Mouse (Mus musculus): Measurements from ENCODE around the gene Grb10. TPM values are rescaled to one million over a fixed set of nuclear protein-coding genes. Genes with fewer than 3 reads are reported as not detected.
A peak's percentile ranks its signal among the peaks of the same experiment; 100 is the strongest.

Gene Grb10
- 10 to 100 TPM; 33.8 to 39.3 TPM for total RNA-seq (2021)

DNA sequence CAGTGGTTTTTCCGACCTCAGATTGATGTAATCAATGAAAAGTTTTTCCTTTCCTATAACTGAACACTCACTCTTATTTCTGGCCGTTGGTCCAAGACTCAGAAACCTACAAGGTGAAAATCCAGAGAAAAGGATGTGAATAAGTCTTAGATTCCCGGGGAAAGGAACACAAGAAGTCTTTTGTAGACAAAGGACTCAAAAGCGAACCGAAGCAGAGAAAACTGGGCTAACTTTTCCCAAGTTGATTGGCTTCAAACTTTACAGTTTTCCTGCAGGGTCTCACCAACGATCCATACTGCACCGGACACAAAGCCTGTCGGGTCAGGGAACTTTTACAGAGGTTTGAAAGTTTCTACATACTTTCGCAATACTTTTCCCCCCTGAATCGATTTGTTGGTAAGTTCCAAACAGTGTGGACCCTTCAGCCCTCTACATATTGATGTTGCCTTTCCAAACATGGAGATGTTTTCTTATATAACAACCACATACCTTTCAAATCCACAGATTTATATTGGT lies at the start of gene Grb10:
Gene Grb10, minus strand, starts transcription at position 214 of the 516 bp plus-strand sequence.
- intact Hi-C loops (cut with DNase I), result no loop called here
- DNase-seq (ENCODE audit: low spot score in 2 of 2), result no peak

DNA sequence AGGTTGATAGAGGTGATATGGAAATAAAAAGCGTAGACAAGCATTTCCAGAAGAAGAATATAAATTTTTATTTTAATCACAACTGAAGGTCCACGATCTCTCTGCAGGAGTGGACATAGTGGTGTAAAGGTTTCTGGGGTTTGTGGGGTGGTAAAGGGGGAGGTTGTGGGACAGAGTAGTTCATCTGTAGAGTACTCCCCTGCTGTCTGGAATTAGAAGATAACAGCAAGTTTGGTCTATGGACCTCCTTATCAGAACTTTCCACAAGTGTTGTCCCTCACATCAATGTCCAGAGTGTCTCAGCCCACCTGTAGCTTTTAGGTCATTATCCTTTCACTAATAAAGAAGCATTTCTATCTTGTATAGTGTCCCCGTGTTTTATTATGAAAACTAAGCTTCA lies 43.2 kb upstream of the Grb10 start:
- intact Hi-C loops (cut with DNase I), result no loop called here
- no peak for DNase-seq (ENCODE audit: low spot score in 2 of 2)

DNA sequence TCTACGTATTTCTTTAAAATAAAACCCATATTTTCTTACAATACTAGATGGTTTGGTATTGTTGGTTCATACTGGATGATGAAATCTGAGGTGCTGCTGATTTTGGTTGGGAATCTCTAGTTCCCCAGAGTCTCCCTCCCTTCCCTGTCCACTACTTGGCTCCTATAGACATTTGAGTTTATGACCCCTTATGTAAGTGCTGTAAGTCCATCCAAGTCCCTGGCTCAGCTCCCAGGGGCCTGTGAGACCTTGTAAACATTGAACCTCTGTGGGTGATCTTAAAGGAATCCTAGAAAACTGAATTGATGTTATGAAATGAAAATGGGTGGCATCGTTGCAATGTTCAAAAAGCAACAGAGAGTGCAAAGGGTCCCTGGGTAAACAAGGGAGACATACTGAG lies 40.7 kb upstream of the Grb10 start:
- DNase-seq (ENCODE audit: low spot score in 2 of 2), result no peak
- intact Hi-C loops (cut with DNase I), result no loop called here

DNA sequence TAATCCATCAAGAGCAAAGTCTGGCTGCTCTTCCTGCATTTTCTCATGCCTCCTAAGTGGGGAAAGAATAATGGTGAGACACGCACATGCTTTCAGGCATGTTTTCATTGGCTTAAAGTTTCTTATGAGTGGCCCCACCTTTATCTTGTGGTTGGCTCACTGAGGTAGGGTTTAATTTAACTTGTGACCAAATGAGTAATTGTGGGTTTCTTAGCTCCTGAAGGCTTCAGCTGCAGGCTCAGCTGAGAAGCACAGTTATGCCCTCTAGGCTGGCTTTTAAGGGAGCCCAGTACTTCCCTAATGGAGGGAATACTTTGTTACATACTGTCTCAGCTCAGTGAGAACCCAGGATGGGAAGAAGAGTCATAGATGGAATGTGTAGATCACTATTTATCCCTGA lies 37.0 kb upstream of the Grb10 start:
- intact Hi-C loops (cut with DNase I), result no loop called here
- no peak for DNase-seq (ENCODE audit: low spot score in 2 of 2)

DNA sequence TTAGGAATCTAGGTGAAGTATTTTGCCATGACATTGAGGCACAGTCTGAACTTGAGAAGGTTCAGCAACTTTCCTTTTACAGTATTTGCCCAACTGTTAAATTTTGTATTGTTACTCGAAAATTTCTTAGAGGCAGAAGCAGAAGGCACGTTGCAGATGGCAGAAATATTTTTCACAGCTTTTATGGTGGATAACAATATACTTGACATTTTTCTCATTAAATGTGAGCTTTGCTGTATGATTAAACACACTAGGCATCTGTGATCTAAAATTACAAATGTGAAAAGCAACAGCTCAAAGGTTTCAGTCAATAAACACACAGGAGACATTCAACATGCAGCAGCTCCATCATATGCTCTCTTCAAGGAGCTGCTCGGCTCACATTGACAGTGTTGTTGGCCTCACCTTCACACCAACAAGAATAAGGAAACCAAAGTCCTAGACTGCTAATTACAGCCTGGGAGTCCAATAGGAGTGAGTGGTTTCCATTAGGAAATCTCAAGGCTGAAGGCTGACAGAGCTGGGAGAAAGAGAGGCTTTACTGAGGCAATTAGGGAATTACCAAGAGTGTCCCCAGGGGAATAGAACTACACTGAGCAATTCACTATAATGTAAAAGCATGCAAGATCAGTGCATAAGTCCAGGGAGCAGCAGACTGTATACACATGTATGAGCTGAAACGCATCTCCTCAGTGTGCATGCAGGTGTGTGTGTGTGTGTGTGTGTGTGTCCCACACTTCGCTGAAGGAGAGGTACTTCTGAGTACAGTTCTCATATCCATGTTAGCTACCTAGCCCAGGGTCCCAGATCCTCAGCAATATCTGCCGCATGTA lies 35.1 kb upstream of the Grb10 start:
- no peak for DNase-seq (ENCODE audit: low spot score in 2 of 2)
- intact Hi-C loops (cut with DNase I), result no loop called here

DNA sequence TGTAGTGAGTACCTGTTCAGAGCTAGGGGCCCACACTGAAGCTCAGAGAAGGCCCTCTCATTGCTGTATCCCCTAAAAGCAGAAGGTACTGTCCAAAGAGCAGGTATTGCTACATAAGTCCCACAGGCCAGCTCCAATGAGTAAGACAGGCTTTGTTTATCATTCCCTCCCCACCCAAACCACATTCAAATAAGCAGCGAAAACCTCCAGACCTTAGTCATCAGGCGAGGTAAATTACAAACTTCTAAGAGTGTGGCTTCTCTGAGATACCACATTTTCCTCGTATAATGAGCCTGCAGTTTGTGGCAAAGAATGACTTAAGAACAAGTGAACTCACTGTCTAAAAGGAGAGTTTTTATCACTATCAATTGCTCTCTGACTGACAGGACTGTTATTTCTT lies 33.8 kb upstream of the Grb10 start:
- intact Hi-C loops (cut with DNase I), result no loop called here
- DNase-seq (ENCODE audit: low spot score in 2 of 2), result no peak

DNA sequence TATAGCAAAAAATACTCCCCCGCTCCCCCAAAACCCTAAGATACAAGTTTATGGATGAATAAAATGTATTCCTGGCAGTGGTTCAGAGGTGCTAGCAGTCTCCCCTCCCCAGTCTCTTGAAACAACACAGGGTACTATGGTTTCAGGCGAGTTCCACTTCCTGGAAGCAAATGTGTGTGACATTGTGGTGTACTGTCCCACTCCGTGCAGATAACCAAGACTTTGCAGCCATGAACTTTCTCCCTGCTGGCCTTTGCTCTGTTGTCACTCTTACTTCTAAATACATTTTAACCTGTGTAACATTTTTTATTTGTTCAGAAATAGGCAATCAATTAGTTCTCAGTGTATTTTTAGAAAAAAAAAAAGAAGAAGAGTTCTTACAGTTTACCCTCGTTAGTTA lies 20.5 kb upstream of the Grb10 start:
- intact Hi-C loops (cut with DNase I), result no loop called here

DNA sequence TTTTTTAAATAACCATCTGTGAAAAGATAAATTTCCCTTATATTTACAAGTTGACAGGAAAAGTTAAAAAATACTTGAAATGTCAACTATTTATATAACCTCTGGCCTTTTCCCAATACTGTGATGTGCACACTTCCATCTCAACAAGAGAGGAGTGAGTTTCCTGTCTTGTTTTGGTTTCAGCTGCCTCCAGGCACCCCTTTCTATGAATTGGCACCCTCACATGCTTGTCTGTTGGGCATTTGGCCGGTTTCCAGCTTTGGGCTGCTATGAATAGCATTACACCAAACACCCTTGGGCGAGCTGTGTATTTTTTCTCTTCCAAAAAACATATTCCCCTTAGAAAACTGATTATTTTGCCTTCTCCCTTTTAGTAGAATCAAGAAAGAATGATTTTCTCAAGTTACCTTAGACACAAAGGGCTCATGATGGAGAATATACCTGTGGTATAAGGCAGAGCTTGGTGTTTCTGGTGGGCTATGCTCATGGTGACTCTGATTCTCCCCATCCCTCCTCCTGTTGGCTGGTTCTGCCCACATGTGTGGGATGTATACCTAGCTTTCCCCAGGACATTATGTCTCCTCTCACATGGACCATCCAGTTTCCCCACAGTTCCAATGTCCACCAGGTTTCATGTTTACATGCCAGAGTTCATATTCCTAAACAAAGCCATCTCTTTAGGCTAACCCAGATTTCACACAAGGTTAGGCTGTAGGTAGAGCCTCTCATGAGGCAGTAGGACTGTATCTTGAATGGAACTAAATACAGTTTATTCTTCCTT lies 10.3 kb upstream of the Grb10 start:
- intact Hi-C loops (cut with DNase I), result no loop called here
- peak in 1 of 2 experiments; percentile 10 for DNase-seq (ENCODE audit: low spot score in 2 of 2)

More for the DNA sequence above, 20.5 kb upstream of the Grb10 start:
- no peak for DNase-seq (ENCODE audit: low spot score in 2 of 2)

DNA sequence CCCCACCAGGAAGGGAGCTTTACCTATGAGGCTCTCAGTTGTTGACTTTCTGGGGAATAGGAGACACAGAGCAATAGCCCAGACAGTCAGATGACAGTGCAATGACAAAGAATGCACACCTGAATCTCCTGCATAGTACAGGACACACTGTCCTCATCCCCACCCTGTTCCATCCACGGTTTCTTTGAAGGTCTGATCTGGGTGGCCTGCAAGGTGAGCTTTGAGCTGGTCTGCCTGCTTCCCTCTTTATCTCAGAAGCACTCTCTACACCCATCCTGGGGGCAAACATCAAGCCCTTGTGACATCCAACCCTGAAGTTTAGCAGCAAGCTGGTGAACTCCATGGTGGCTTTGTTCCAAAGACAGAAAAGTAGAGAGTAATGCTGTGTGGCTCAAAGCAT lies 9.7 kb upstream of the Grb10 start:
- intact Hi-C loops (cut with DNase I), result no loop called here
- no peak for DNase-seq (ENCODE audit: low spot score in 2 of 2)

DNA sequence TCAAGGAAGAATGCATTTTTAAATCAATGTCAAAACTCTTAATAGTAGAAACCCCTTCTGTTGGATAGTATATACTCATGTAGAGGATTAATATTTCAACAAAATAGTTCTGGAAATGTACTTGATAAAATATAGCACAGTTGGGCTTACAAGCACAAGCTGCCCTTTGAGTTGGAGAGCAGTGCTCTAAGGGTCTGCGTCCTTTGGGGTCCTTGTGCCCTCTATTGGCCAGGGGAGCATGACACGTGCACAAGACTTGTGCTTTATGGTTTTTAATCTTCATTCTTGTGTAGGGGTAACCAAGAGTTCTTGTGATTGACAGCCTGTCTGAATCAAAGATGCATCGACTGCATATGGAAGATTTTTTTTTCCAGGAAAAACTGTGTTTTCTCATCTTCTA lies 5.8 kb upstream of the Grb10 start:
- DNase-seq (ENCODE audit: low spot score in 2 of 2), result no peak
- intact Hi-C loops (cut with DNase I), result no loop called here

DNA sequence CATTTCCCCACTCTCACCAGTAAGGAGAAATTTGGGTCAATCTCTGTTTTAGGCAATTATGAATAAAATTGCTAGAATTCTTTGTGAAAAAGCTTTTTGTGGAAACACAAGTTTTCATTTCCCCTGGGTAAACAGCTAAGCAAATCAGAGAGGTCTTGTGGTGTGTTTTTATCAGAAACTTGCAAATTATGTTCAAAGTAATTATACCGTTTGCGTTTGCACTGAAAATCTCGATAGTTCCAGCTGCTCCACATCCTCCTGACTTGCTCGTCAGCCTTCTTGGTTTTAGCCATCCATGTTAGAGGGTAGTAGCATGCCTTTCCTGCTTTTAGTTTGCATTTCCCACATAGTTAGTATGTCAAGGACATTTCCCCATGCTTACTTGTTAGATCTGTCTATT lies 3.3 kb upstream of the Grb10 start:
- intact Hi-C loops (cut with DNase I), result no loop called here
- no peak for DNase-seq (ENCODE audit: low spot score in 2 of 2)

DNA sequence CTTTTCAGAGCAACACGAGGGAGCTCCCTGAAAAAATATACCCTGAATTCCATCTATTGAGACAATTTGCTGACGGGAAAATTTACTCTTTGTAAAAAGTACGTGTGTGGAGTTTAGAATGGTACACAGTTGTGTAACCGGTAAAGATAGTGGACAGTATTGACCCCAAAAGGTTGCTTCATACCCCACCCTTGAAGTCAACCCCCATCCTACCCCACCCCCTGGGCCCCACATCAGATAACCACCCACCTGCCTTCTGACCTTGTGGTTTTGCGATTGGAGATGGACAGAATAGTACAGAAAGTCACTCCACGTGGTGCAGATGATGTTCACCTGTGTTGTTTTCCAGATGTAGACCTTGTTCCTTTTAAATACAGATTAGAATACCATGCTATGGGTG lies 2.9 kb upstream of the Grb10 start:
- no peak for DNase-seq (ENCODE audit: low spot score in 2 of 2)
- intact Hi-C loops (cut with DNase I), result no loop called here

DNA sequence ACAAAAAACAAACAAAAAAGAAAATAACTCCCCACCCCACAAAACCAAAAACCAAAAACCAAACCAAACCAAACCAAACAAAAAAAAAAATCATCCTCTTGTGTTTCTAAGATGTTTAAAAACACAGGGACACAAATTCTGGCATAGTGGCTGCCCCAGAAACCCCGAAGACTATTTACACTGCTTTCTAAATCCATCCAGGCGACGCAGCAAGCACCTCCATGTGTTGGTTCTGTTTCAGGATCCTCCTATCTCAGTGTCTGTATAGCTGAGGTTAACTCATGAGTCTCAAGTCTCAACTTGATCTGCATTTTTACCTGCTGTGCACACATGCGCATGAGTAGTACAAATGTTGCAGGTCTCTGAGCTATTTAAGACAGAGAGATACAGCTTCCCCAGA lies 1.9 kb upstream of the Grb10 start:
- no peak for DNase-seq (ENCODE audit: low spot score in 2 of 2)
- intact Hi-C loops (cut with DNase I), result no loop called here

DNA sequence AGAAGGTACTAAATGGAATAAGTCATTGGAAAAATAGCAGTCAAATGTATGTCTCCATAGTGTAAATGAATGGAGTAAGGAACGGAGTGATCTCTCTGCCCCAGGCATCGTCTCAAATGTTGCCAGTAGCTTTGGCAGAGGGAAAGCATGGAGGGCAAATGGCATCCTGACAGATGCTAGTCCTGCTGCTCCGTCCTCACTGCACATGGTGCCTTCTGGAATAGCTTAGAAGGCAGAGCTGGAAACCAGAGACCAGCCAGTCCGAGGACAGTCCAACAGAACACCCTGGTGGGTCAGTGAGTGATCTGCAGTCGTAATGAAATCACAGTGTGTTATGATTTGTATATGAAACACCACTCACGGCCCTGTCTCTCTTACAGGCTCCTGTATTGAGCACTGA lies 1.3 kb upstream of the Grb10 start:
- intact Hi-C loops (cut with DNase I), result no loop called here
- no peak for DNase-seq (ENCODE audit: low spot score in 2 of 2)

DNA sequence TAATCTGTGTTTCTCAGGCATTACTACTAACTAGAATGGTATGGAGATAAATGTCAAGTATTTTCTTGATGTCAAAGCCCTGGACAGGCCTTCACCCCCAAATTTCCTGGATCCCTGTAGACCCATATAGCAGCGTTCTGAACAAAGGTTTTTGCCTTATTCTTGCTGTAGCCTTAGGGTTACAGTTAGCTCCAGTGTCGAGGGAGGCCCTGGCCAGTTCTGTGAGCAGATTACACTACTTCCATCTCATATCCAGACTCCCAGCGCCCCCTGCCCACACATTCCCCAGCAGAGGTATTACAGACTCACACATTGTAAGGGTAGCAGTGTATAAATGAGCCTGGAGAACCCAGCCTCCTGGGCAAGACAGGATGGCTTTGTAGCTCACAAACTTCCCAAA lies 615 bp upstream of the Grb10 start:
- DNase-seq (ENCODE audit: low spot score in 2 of 2), result no peak
- intact Hi-C loops (cut with DNase I), result no loop called here

DNA sequence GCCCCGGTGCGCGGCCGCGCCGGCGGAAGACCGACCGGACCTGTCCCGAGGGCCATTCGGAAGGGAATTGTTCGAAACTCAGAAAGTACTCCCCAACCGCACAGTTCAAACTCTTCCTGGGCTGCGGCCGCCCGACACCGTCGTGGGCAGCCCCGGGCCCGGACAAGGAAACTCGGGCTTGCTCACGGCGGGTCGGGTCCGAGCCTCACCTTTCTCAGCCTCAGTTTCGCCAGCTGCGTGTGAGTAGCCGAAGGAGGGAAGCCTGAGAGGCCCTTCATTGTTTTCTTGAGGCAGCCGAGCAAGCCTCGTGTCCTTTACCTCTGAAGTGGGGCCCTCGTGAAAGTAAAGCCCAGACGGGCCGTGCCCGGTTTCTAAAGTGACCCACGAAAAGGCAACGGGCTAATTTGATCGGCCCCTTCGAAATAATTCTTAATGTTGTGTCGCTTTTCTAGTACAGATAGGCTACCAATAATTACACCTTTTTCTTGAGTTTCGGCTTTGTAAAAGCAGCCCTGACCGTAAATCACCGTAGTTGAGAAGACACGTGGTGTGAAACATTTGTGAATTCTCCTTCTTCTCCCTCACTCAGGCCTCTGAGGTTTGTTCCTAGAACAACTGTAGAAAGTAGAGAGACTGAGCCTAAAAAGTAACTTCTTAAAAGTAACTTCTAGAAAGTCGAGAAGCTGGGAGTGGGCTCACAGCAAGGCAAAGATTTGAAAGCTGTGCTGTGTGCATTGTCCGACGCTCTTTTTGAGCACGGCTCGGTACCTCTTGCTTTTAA lies 604 bp downstream of the Grb10 start:
- DNase-seq (ENCODE audit: low spot score in 2 of 2), result no peak
- intact Hi-C loops (cut with DNase I), result no loop called here

DNA sequence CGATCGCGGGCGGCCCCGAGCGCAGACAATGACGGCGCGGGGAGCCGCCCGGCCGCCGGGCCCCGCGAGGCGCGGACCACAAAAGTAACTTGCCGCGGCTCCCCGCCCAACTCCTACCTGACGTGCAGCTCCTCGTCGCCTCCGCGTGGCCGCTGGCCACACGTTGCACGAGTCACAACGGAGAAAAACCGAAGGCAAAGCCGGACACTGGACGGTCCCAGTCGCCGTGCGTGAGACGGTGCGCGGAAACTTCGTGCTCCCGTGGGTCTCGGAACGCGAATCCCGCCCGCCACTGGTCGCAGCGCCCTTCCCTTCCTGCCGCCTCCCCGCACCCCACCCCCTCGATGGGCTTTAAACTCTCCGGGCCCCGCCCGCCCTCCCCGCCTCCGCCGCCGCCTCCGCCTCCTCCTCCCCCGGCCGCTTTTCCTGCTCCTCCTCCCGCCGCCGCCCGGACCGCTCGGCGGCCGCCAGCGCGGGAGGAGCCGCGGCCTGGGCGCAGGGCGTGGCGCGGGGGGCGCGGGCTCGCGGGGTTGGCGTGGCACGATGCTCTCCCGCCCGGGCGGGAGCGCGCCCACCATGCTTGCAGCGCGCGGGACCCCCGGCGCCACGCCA lies 1.3 kb downstream of the Grb10 start:
- intact Hi-C loops (cut with DNase I), result no loop called here
- DNase-seq (ENCODE audit: low spot score in 2 of 2), result no peak

DNA sequence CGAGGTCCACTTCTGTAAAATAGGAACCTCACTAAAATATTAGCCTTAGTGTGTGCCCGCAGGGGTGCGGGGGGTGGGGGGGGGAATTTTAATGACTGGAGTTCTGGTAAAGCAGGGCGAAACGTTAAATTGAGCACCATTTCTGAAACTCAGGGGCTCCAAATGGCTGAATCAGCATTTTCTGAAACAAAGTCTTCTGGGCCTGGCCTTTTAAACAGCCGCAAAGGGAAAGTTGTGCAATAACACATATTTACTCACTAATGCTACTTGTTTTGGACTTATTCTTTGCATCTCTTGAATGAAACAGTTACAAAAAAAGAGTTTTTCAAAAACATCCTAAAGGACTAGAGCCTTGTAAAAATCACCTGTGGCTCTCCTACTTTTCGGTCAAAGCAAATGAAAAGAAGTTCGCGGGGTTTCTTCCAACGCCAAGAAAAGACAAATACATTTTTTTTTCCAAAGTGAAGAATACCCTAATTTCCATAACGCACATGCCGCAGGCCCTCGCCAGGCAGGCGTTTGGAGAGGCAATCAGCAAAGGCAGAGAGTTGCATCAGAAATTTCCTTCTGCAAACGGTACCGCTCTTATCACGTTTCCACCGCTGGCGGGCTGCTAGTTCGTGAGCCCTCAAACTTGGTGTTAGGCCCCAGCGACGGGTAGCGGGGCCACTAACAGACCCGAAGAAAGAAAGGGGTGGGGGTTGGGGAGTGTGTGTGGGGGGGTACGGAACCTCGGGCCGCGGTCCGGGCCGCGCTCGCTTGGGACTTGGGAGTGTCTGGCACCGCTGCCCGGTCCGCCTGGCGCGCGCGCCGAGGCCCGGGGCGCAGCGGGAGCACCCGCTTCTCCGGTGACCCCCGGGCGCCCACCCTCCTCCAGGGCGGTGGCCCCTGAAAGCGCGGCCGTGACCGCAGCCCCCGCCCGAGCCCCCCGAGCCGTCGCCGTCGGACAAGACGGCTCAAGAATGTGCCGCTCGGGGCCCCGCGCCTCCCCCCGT lies 2.3 kb downstream of the Grb10 start:
- intact Hi-C loops (cut with DNase I), result no loop called here
- no peak for DNase-seq (ENCODE audit: low spot score in 2 of 2)

DNA sequence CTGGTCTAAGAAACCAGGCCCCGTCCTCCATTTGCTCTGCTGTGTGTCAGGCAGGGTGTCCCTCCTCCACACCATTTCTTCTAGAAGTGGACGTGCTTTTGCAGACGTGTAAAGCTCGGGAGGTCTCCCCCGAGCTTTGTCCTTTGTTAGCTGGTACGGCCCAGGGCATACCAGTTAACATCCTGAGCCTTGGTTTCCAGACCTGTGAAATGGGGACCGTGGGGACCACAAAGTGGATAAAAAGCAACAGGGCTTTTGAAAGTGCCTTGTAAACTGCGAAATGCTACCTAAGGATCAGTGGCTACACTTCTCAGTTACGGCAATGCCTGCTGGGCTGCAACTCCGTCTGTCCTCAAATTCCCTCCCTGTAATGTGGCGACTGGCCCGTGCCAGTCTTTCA lies 3.2 kb downstream of the Grb10 start:
- intact Hi-C loops (cut with DNase I), result no loop called here
- no peak for DNase-seq (ENCODE audit: low spot score in 2 of 2)

All from left cerebral cortex, postnatal 36 days (tissue).